Mouse (Mus musculus) monocyte, adult 5-6 weeks (primary cell): ENCODE data around the gene Relb. TPM values are rescaled to one million over a fixed set of nuclear protein-coding genes. Genes with fewer than 3 reads are reported as not detected.

Experiments used
- ATAC-seq: fragments of 153-309, 156-312 bp; replicated peaks from 2 replicates; pipeline ENCODE4 v1.8.0; 2017; ENCODE audit warnings: mild to moderate bottlenecking; ENCODE audit not compliant: low TSS enrichment, insufficient number of reproducible peaks, severe bottlenecking, poor library complexity, low FRiP score
- total RNA-seq: library from RNA; stranded (forward); fragments of 200-1000, 200-491, 200-594 nt; gene quantifications from 3 replicates; pipeline ENCODE4 v1.2.3, GENCODE M21; 2017

The Relb gene
- total RNA-seq, 1 experiment from 2014 or later, result 26.3 TPM

DNA sequence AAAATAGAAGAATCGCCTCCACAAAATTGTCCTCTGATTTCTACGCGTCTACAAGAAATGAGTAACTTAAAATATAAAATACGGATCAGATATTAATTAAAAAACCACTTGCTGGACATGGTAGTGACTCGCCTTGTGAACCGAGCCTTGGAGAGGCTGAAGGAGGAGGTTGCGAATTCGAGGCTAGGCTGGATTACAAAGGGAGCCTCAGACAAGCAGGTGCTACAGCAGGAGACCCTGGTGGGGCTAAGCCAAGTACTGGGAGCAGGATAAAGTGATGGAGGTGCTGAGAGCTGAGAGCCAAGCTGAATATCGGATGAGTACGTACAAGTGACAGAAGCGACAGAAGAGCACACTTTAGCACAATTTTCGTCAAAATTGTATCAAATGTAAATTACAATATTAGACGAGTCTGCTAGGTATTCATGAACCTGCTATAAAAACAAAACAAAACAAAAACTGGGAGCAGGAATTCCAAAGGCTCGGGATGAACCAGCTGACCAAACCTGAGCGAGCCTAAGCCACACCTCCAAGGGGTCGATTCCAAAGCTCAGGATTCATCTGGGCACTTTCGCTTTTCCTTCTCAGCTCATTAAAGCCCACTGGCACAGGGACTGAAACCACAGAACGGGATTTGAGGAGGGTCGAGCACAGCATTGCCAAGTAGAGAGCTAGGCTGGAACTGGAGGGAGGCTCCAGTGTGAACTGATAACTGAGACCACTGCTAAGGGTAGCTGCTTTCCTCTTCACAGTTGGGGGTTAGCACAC is 66.4 kb downstream of the Relb start, which contains the start of gene Ppp1r37:
Gene Ppp1r37 (minus strand): TSS at position 434 of the 768 bp plus-strand sequence.
- no peak for ATAC-seq

DNA sequence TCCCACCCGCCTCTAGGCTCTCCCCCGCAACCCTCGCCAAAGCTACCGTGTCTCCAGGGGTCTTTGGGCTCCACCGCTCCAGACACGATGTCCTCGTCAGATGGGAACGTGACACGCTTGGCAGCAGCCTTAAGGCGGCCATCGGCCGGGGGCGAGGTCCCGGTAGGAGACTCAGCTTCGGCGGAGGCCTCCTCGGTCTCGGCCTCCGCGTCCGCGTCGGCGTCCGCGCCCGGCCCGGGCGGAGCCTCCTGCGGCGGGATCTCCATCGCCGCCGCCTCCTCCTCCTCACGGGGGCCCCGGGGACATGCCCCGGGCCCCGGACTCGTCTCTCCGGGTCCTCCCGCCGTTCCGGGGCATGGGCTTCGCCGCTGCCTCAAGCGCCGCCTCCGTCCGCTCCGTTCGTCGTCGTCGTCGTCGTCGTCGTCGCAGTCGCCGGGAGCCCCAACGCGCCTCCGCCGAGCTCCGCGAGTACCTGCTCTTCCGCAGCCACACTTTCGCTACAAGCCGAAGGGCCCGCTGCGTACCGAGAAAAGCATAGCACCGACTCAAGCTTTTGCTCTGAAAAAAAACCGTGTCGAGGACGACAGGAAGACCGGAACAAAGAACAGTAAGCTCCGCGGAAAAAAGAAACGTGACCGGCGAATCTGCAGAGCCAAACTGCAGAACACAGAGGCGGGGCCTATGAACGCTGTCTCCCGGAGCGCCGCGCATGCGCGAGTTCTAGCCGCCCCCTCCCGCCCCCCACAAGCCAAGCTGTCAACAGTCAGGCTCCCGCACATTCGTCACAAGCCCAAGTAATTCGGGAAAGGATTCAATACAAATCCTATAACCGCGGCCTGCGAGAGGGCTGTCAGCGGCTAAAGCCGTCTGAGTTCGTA is 67.2 kb downstream of the Relb start:
- peak; percentile 54 for ATAC-seq

DNA sequence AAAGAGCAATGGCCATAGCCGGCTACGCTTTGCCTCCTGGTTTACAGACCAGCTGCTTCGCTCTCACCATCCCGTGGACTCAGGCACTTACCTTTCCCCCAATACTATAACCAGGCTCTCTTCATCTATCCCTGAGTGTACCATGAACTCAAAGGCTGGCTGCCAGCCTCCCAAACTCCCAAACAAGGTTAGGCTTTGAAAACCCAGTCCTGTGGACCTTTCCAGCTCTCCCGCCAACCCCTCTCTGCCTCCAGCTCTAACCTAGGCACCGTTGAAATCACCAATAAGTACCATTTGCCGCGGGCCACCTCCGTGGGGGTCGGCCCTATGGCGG is 67.8 kb downstream of the Relb start:
- ATAC-seq, result no peak

DNA sequence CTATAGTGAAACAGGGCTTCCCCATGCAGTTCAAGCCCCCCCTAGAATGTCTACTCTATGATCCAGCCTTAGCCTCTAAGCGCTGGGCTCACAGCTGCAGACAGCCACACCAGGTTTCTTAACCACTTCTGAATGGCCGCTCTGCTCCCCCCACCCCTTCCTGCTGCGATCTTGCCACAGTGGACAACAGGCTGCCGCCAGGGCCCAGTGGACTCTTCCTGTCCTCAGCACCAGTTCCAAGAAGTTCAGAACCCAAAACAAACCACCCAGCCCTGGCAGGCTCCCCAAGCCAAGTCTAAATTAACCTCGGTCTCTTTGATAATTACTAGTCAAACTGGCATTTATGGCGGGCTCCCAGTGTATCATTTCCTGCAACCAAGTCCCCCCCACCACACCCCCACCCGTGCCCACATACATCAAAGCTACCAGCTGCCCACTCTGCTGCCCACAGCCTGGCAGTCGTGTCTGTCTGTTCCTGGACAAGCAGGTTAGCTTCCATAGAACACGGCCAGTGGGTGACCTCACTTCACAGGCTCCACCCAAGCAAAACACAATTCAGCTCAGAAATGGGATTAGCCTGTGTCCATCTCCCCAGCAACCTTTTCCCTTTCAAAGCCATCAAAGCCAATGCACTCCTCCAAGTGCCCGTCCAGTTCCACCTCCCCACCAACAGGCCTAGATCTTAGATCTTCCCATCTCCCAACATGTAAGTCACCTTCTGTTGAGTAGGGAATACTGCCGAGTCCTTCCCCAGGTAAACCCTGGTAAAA is 68.6 kb downstream of the Relb start:
- ATAC-seq, result no peak

DNA sequence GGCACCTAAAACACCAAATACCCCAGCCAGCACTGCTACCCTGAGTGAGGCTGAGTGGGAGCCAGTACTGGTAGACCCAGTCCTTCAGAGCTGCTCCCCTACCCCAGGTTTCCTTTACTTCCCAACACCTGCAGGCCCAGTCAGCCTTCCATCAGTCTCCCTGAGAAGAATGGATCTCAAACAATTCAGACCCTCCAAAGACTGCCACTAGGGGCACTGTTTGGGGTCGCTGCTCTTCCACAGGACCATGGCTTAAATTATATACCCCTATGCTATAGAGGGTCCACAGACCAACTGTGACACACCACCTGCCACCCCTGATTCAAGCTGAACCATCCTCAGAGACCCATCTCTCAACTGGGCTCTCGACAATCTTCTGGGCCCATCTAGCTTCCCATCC is 70.3 kb downstream of the Relb start:
- ATAC-seq, result no peak

DNA sequence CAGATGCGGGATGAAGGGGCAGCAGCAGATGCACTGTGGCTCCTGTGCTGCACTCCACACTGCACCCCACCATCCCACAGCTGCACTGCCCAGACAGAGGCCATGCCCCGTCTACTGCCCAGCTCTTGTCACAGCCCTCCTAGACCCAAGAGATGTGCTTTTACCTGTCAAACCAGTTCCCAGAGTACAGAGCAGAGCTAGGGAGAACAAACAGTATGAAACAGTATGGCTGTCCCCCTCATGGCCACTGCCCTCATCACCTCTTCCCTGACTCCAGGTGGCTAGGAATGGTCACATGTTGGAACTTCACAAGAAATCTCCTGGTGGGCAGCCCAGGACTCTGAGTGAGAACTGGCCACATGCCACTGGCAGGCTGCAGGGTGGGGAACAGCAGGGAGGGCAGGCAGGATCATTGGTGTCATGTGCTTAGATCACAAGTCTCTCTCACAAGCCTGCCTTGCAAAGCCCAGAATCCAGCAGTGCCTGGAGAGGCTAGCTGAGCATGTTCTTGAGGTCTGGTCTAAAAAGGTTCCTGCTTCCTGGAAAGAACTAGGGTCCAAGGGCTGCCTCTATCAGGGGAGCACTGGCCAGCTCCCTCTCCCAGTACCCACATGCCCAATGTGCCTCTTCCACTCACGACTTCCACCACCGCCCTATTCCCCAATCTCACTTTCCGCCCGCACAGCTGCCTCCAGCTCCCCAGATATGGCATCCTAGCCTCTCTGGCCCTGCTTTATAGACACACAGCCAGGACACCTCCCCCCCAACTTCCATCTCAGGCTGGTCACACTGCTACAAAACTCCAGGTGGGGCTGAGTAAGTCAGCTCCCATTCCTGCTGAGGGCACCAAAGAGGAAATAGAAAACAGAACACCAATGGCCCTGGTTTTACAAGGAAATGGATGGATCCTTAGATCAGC is 71.0 kb downstream of the Relb start:
- no peak for ATAC-seq

DNA sequence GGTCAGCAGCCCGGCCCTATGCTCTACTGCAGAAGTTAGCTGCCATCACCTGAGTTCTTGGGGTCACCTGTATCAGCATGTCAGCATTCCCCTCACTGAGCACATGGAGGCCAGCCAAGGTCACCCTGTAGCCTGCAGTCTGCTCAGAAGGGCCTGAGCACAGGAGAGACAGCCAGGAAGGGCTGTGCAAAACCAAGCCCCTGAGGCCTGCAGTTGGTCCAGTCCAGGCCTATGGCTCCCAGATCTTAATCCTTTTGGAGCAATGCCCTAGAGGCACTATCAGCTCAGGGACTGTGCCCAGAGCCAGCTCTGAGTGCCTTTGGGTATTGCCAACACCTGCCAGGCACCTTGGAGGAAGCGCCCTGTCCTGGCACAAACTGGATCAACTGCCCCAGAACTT is 72.2 kb downstream of the Relb start:
- ATAC-seq, result no peak

Other genes with a start within 250 kb of the Relb start
- 21.0 to 32.4 TPM (median 25.4 TPM) in 3 replicates for gene Ercc2, start 247.4 kb downstream of the Relb start, total RNA-seq
- 1.6 TPM in 2 of 3 replicates, not detected in the other for gene Klc3, start 225.3 kb downstream of the Relb start, total RNA-seq
- not detected in 3 replicates for gene Ckm, start 224.7 kb downstream of the Relb start, total RNA-seq
- 9.0 to 21.1 TPM (median 9.6 TPM) in 3 replicates for gene Mark4, start 170.6 kb downstream of the Relb start, total RNA-seq
- 0.11 to 1.4 TPM (median 0.49 TPM) in 3 replicates for gene Exoc3l2, start 166.1 kb downstream of the Relb start, total RNA-seq
- 3.5 to 4.4 TPM (median 4.0 TPM) in 3 replicates for gene Bloc1s3, start 121.1 kb downstream of the Relb start, total RNA-seq
- gene Trappc6a, start 121.0 kb downstream of the Relb start, total RNA-seq, result 19.9 to 35.2 TPM (median 23.4 TPM) in 3 replicates
- gene Nkpd1, start 111.6 kb downstream of the Relb start, total RNA-seq, result not detected in 3 replicates
- gene Ppp1r37, start 66.4 kb downstream of the Relb start, total RNA-seq, result 8.9 to 26.0 TPM (median 18.8 TPM) in 3 replicates
- gene Zfp296, start 52.2 kb downstream of the Relb start, total RNA-seq, result 4.2 to 8.9 TPM (median 5.1 TPM) in 3 replicates
- 52.9 to 68.5 TPM (median 62.3 TPM) in 3 replicates for gene Gemin7, start 51.8 kb downstream of the Relb start, total RNA-seq
- gene Clasrp, start 25.0 kb downstream of the Relb start, total RNA-seq, result 43.4 to 59.5 TPM (median 53.5 TPM) in 3 replicates
- 42.6 to 53.9 TPM (median 51.1 TPM) in 3 replicates for gene Clptm1, start 35.6 kb upstream of the Relb start, total RNA-seq
- gene Apoc2, start 48.5 kb upstream of the Relb start, total RNA-seq, result 221 to 583 TPM (median 515 TPM) in 3 replicates
- not detected in 3 replicates for gene Gm44805, start 52.0 kb upstream of the Relb start, total RNA-seq
- 0.48 TPM in 1 of 3 replicates, not detected in the others for gene Apoc4, start 52.0 kb upstream of the Relb start, total RNA-seq
- 10.9 to 16.5 TPM (median 12.4 TPM) in 3 replicates for gene Apoc1, start 63.2 kb upstream of the Relb start, total RNA-seq
- 4,026 to 6,646 TPM (median 6,582 TPM) in 3 replicates for gene Apoe, start 69.8 kb upstream of the Relb start, total RNA-seq
- gene Tomm40, start 86.0 kb upstream of the Relb start, total RNA-seq, result 19.6 to 24.2 TPM (median 23.8 TPM) in 3 replicates
- gene Nectin2, start 121.0 kb upstream of the Relb start, total RNA-seq, result not detected in 3 replicates
- gene Bcam, start 141.6 kb upstream of the Relb start, total RNA-seq, result not detected in 3 replicates
- gene Cblc, start 167.4 kb upstream of the Relb start, total RNA-seq, result not detected in 3 replicates
- gene Bcl3, start 193.3 kb upstream of the Relb start, total RNA-seq, result 13.7 to 16.6 TPM (median 13.9 TPM) in 3 replicates
- not detected in 3 replicates for gene Gm19345, start 222.6 kb upstream of the Relb start, total RNA-seq
- gene Ceacam16, start 231.9 kb upstream of the Relb start, total RNA-seq, result 0.39 TPM in 1 of 3 replicates, not detected in the others